Comparison of ENCODE assay signal across 36 mouse cellular contexts in genomic region chr16:95494108-95494507, GRCm38 (mm10).
DNase-seq lines count a peak whose midpoint lies in the region; ATAC-seq lines count a peak whose summit lies in the region.
"Had no signal": no experiment of that assay in that cellular context is flagged by ENCODE, and none has a peak within 500 bp of the region (broad histone marks: within the 10 kb centered on the region; RNA-seq: fewer than 3 reads in every experiment).

No protein-coding gene starts in this region.

- no peak overlapping the region for H3K4me2 ChIP-seq in limb, embryonic 11.5 days (ENCODE audit: low read depth, severe bottlenecking)
- H3K4me2 ChIP-seq in embryonic facial prominence, embryonic 14.5 days (ENCODE audit: low read depth, low read length), result no peak overlapping the region
- H3K4me2 ChIP-seq: embryonic facial prominence, embryonic 13.5 days; heart, embryonic 11.5 days; hindbrain, embryonic 12.5 days; intestine, embryonic 15.5 days; liver, embryonic 11.5 days; neural tube, embryonic 12.5 days; stomach, embryonic 15.5 days had no signal

- no peak for ATAC-seq in limb, embryonic 11.5 days (ENCODE audit: insufficient number of reproducible peaks, low FRiP score, low TSS enrichment, low read depth)
- ATAC-seq in embryonic facial prominence, embryonic 14.5 days (ENCODE audit: low read depth), result no peak
- ATAC-seq in megakaryocyte, adult 5-6 weeks (ENCODE audit: poor library complexity, severe bottlenecking), result no peak
- ATAC-seq: activated CD4-positive, CD25-positive, alpha-beta regulatory T cell, adult 4 months; forebrain, embryonic 16.5 days; hindbrain, postnatal 0 days; intestine, embryonic 15.5 days had no signal

- H3K27ac ChIP-seq in limb, embryonic 11.5 days (replicated peaks; ENCODE audit: low read depth, low read length), result no peak overlapping the region
- H3K27ac ChIP-seq in limb, embryonic 10.5 days, result no peak overlapping the region
- no peak overlapping the region for H3K27ac ChIP-seq in embryonic facial prominence, embryonic 14.5 days (replicated peaks; ENCODE audit: low read depth, low read length)
- H3K27ac ChIP-seq: embryonic facial prominence, embryonic 13.5 days; gastrocnemius, adult 2 months; hindbrain, embryonic 12.5 days; hindbrain, postnatal 0 days; intestine, embryonic 15.5 days; neural tube, embryonic 12.5 days; stomach, embryonic 15.5 days had no signal

- no peaks in the 10 kb centered on the region for H3K9me3 ChIP-seq in limb, embryonic 11.5 days (ENCODE audit: control insufficient read depth, low read length)
- H3K9me3 ChIP-seq in limb, embryonic 10.5 days (replicated peaks), result no peaks in the 10 kb centered on the region
- no peaks in the 10 kb centered on the region for H3K9me3 ChIP-seq in embryonic facial prominence, embryonic 14.5 days (ENCODE audit: control insufficient read depth, low read length)
- H3K9me3 ChIP-seq: embryonic facial prominence, embryonic 13.5 days; hindbrain, embryonic 12.5 days; intestine, embryonic 15.5 days; neural tube, embryonic 12.5 days; stomach, embryonic 15.5 days had no signal

- 58% methylated on average over 3 of the region's 3 CpGs for WGBS in limb, embryonic 11.5 days
- WGBS in limb, embryonic 10.5 days, result 58% methylated on average over 3 of the region's 3 CpGs
- 47% methylated on average over 3 of the region's 3 CpGs for WGBS in embryonic facial prominence, embryonic 14.5 days

- no peak overlapping the region for H3K9ac ChIP-seq in limb, embryonic 11.5 days (ENCODE audit: low read length)
- no peak overlapping the region for H3K9ac ChIP-seq in embryonic facial prominence, embryonic 14.5 days (ENCODE audit: low read depth, low read length)
- H3K9ac ChIP-seq: embryonic facial prominence, embryonic 13.5 days; hindbrain, embryonic 12.5 days; intestine, embryonic 15.5 days; neural tube, embryonic 12.5 days; stomach, embryonic 15.5 days had no signal

- peak; percentile 42 for DNase-seq in embryo, embryonic 11 days
- DNase-seq in embryo, embryonic 10.5 days (ENCODE audit: low spot score), result no peak
- peak; percentile 41 for DNase-seq in limb, embryonic 11.5 days (ENCODE audit: low spot score)
- no peak for DNase-seq in limb, embryonic 10.5 days (ENCODE audit: low spot score)
- peak; percentile 7 for DNase-seq in 3T3-L1 (ENCODE audit: low read depth, low spot score)
- peak; percentile 12 for DNase-seq in embryonic facial prominence, embryonic 14.5 days (ENCODE audit: low spot score)
- DNase-seq in thymus, postnatal 4 days, result no peak
- DNase-seq: adrenal gland, adult 8-10 months; B cell, adult 2 months; cerebellum, adult 11 months; cerebellum, adult 9-10 months; gastrocnemius, adult 2 months; gastrocnemius, postnatal 36 days; heart, adult 18-20 months; heart, postnatal 36 days; kidney, adult 9 months; kidney, postnatal 25 days; layer of hippocampus, postnatal 36 days; left cerebral cortex, postnatal 4 days; lung, postnatal 36 days; midbrain, embryonic 14.5 days; retina, postnatal 1 day; right cerebral cortex, postnatal 14 days; thymus, postnatal 14 days had no signal

- H3K4me1 ChIP-seq in limb, embryonic 11.5 days (ENCODE audit: control insufficient read depth, insufficient read depth, low read length), result peaks cover 17% of the 10 kb centered on the region
- H3K4me1 ChIP-seq in limb, embryonic 10.5 days, result peaks cover 51% of the 10 kb centered on the region
- H3K4me1 ChIP-seq in embryonic facial prominence, embryonic 14.5 days (ENCODE audit: control insufficient read depth, insufficient read depth, low read length), result peaks cover 15% of the 10 kb centered on the region; the same call in 1 of the 2 replicates
- H3K4me1 ChIP-seq: intestine, embryonic 15.5 days; neural tube, embryonic 12.5 days; stomach, embryonic 15.5 days had no signal

- H3K27me3 ChIP-seq in limb, embryonic 11.5 days (ENCODE audit: control insufficient read depth, insufficient read depth, low read length), result no peaks in the 10 kb centered on the region
- H3K27me3 ChIP-seq in limb, embryonic 10.5 days (ENCODE audit: low read depth, poor library complexity, severe bottlenecking), result no peaks in the 10 kb centered on the region
- no peaks in the 10 kb centered on the region for H3K27me3 ChIP-seq in embryonic facial prominence, embryonic 14.5 days (replicated peaks; ENCODE audit: control insufficient read depth, insufficient read depth, low read length)
- H3K27me3 ChIP-seq: hindbrain, embryonic 12.5 days; intestine, embryonic 15.5 days; neural tube, embryonic 12.5 days; stomach, embryonic 15.5 days had no signal

- H3K4me3 ChIP-seq in limb, embryonic 11.5 days (ENCODE audit: low read depth, low read length), result no peak overlapping the region
- no peak overlapping the region for H3K4me3 ChIP-seq in limb, embryonic 10.5 days
- no peak overlapping the region for H3K4me3 ChIP-seq in embryonic facial prominence, embryonic 14.5 days (ENCODE audit: low read depth, low read length)
- H3K4me3 ChIP-seq: embryonic facial prominence, embryonic 13.5 days; erythroblast, embryonic 14.5 days; gastrocnemius, adult 2 months; hindbrain, embryonic 12.5 days; intestine, embryonic 15.5 days; neural tube, embryonic 12.5 days; stomach, embryonic 15.5 days had no signal

- no peaks in the 10 kb centered on the region for H3K36me3 ChIP-seq in limb, embryonic 11.5 days (ENCODE audit: control insufficient read depth, insufficient read depth, low read length)
- no peaks in the 10 kb centered on the region for H3K36me3 ChIP-seq in limb, embryonic 10.5 days
- no peaks in the 10 kb centered on the region for H3K36me3 ChIP-seq in embryonic facial prominence, embryonic 14.5 days (ENCODE audit: control insufficient read depth, insufficient read depth, low read length)
- H3K36me3 ChIP-seq: embryonic facial prominence, embryonic 13.5 days; hindbrain, embryonic 12.5 days; intestine, embryonic 15.5 days; neural tube, embryonic 12.5 days; stomach, embryonic 15.5 days had no signal

Comparison
In these comparisons a context has a peak if more than half of its experiments do, and no peak if none do; other contexts are left out.
1. DNase-seq: peak in embryo, embryonic 11 days (single experiment), limb, embryonic 11.5 days (single experiment), 3T3-L1 (single experiment) and embryonic facial prominence, embryonic 14.5 days (single experiment); none in embryo, embryonic 10.5 days (single experiment), limb, embryonic 10.5 days (single experiment) and thymus, postnatal 4 days (single experiment).